Mouse (Mus musculus): ENCODE measurements at regions not wholly inside any gene's neighbourhood (a gene's known extent, or its start where the extent isn't known, plus 50 kb on each side); places are given as distances from the start of the nearest gene placed in this dataset.

GRCm38 (mm10) chr16:95202126-95202883 is 55.1 kb upstream of the Kcnj15 start:
- DNase-seq (ENCODE audit: low spot score in 2 of 2), result no peak
- no peak overlapping the region for H3K27ac ChIP-seq

GRCm38 (mm10) chr16:95203026-95203425 is 54.3 kb upstream of the Kcnj15 start:
- H3K27ac ChIP-seq, result no peak overlapping the region
- no peak overlapping the region for H3K4me3 ChIP-seq
- no peak for DNase-seq (ENCODE audit: low spot score in 2 of 2)
- TF ChIP-seq CTCF (conservative IDR thresholded peaks at IDR 0.05), result no peak

More at GRCm38 (mm10) chr16:95202126-95202883, 55.1 kb upstream of the Kcnj15 start:
- TF ChIP-seq CTCF (conservative IDR thresholded peaks at IDR 0.05), result no peak
- H3K4me3 ChIP-seq, result no peak overlapping the region

- Histone ChIP-seq H3K4me3 (no peak overlapping the region), H3K27ac (no peak overlapping the region)
- no peak for TF ChIP-seq CTCF (conservative IDR thresholded peaks at IDR 0.05)
- DNase-seq (ENCODE audit: low spot score in 2 of 2), result no peak
Observed at GRCm38 (mm10) chr16:95203790-95204189, 53.6 kb upstream of the Kcnj15 start.

- Histone ChIP-seq H3K4me3 (no peak overlapping the region), H3K27ac (no peak overlapping the region)
- no peak for TF ChIP-seq CTCF (conservative IDR thresholded peaks at IDR 0.05)
- DNase-seq (ENCODE audit: low spot score in 2 of 2), result no peak
Observed at GRCm38 (mm10) chr16:95204507-95204906, 52.9 kb upstream of the Kcnj15 start.

- no peak for TF ChIP-seq CTCF (conservative IDR thresholded peaks at IDR 0.05)
- H3K4me3 ChIP-seq, result no peak overlapping the region
- no peak for DNase-seq (ENCODE audit: low spot score in 2 of 2)
- H3K27ac ChIP-seq, result no peak overlapping the region
Observed at GRCm38 (mm10) chr16:95206445-95206844, 50.9 kb upstream of the Kcnj15 start.

GRCm38 (mm10) chr16:95207547-95207946 is 49.8 kb upstream of the Kcnj15 start:
- Histone ChIP-seq H3K4me3 (no peak overlapping the region), H3K27ac (no peak overlapping the region)
- DNase-seq (ENCODE audit: low spot score in 2 of 2), result no peak
- TF ChIP-seq CTCF (conservative IDR thresholded peaks at IDR 0.05), result no peak

Measured in layer of hippocampus, adult 2 months (tissue).